Mouse (Mus musculus) testis, adult 2 months (tissue): ENCODE results near the gene Gm20388.

Experiments used
- CTCF ChIP-seq: fragments of 200-500 bp; IDR thresholded peaks from 2 replicates; pipeline ENCODE4 v1.5.1; 2012; ENCODE audit warnings: low read depth, mild to moderate bottlenecking, inconsistent platforms, low read length, moderate library complexity; ENCODE audit not compliant: control insufficient read depth, insufficient read depth, insufficient replicate concordance
- POLR2A ChIP-seq: fragments of 200-500 bp; IDR thresholded peaks from 2 replicates; pipeline ENCODE4 v1.6.1; 2012; ENCODE audit warnings: low read depth, mild to moderate bottlenecking, inconsistent platforms, low read length, moderate library complexity; ENCODE audit not compliant: control insufficient read depth

- TF ChIP-seq POLR2A: no peak
- TF ChIP-seq CTCF: no peak
Measured at GRCm38 (mm10) chr8:120562680-120563347, 652.2 kb downstream of the Gm20388 start.
